Mouse (Mus musculus) midbrain, embryonic 11.5 days (tissue): ENCODE measurements around the gene Arhgap8. TPM values are rescaled to one million over a fixed set of nuclear protein-coding genes. Genes with fewer than 3 reads are reported as not detected.
"Not testable (repeated sequence)": the region's sequence is repeated elsewhere in the genome, so short reads cannot be mapped to it uniquely, and the experiment has no call there.

ENCODE experiments used
- ATAC-seq: fragments of 200-750 bp; cut with Nextera tagmentation; 2 replicates; pipeline ENCODE4 v1.8.0; 2017; ENCODE audit warnings: moderate TSS enrichment, moderate library complexity; ENCODE audit not compliant: low FRiP score
- DNase-seq: peaks from one replicate; pipeline ENCODE4 v3.0.0; 2015; ENCODE audit warnings: low spot score; ENCODE audit errors: missing footprints
- H3K27ac ChIP-seq: fragments of 300-500 bp; sonication (generic); 2 replicates; pipeline ENCODE4 v1.5.1; 2014; ENCODE audit warnings: low read depth, low read length
- H3K27me3 ChIP-seq: fragments of 300-500 bp; sonication (generic); 2 replicates; pipeline ENCODE4 v1.6.1; 2014; ENCODE audit warnings: mild to moderate bottlenecking, low read length, moderate library complexity, mixed read lengths; ENCODE audit not compliant: control insufficient read depth, insufficient read depth
- H3K36me3 ChIP-seq: fragments of 300-500 bp; sonication (generic); 2 replicates; pipeline ENCODE4 v1.6.1; 2014; ENCODE audit warnings: mild to moderate bottlenecking, low read length, moderate library complexity, mixed read lengths; ENCODE audit not compliant: control insufficient read depth, insufficient read depth
- H3K4me1 ChIP-seq: fragments of 300-500 bp; sonication (generic); 2 replicates; pipeline ENCODE4 v1.6.1; 2014; ENCODE audit warnings: low read length; ENCODE audit not compliant: control insufficient read depth, insufficient read depth
- H3K4me2 ChIP-seq: fragments of 300-500 bp; sonication (generic); 2 replicates; pipeline ENCODE4 v1.6.1; 2014; ENCODE audit warnings: mild to moderate bottlenecking, moderate library complexity
- H3K4me3 ChIP-seq: fragments of 300-500 bp; sonication (generic); 2 replicates; pipeline ENCODE4 v1.5.1; 2014; ENCODE audit warnings: low read depth, low read length
- H3K9ac ChIP-seq: fragments of 300-500 bp; sonication (generic); 2 replicates; pipeline ENCODE4 v1.6.1; 2014; ENCODE audit warnings: low read length
- H3K9me3 ChIP-seq: fragments of 300-500 bp; sonication (generic); 2 replicates; pipeline ENCODE4 v1.6.1; 2016; ENCODE audit warnings: low read length; ENCODE audit not compliant: control insufficient read depth
- WGBS: fragments of 180-500 bp; shearing (Covaris S2); extraction: QIAGEN DNeasy Blood & Tissue Kit; methylation state at CpG from one replicate; pipeline ENCODE4 v1.1.7; 2014; 5-methylcytosine and 5-hydroxymethylcytosine counted together
- polyA plus RNA-seq: library from polyadenylated mRNA; unstranded; fragments of >200 nt; fragmentation: Nextera tagmentation; extraction: Ambion mirVana; gene quantifications from 2 replicates; pipeline ENCODE4 v1.2.1, GENCODE M21; 2014

Arhgap8 gene
- polyA plus RNA-seq, 1 experiment from 2014 or later, result 1.1 TPM

DNA sequence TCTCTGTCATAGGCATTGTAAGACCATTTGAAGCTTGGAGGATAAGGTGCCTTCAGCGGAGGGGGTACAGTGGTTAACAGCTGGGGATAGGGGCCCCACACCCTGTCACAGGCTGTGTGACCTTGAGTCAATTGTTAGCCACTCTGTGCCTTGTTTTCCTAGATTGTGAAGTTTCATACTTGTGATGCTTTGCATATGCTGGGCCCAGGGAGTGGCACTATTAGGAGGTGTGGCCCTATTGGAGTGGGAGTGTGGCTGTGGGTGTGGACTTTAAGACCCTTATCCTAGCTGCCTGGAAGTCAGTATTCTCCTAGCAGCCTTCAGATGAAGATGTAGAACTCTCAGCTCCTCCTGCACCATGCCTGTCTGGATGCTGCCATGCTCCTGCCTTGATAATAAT lies 3.8 kb downstream of the Arhgap8 start:
- DNase-seq, H3K9me3 ChIP-seq, ATAC-seq, H3K4me2 ChIP-seq, H3K9ac ChIP-seq, H3K27ac ChIP-seq, H3K36me3 ChIP-seq, H3K4me3 ChIP-seq: not testable (repeated sequence)
- peaks cover 13% of the 10 kb centered on the region for H3K4me1 ChIP-seq
- H3K27me3 ChIP-seq, result peaks cover 24% of the 10 kb centered on the region
- 94% methylated on average over 1 of the region's 1 CpGs for WGBS

GRCm38 (mm10) chr15:84724199-84724598 lies 4.3 kb downstream of the Arhgap8 start:
- Histone ChIP-seq H3K9me3 (no peaks in the 10 kb centered on the region), H3K27ac (no peak overlapping the region), H3K27me3 (peaks cover 19% of the 10 kb centered on the region), H3K4me2 (no peak overlapping the region), H3K36me3 (no peaks in the 10 kb centered on the region), H3K9ac (no peak overlapping the region), H3K4me1 (peaks cover 13% of the 10 kb centered on the region), H3K4me3 (no peak overlapping the region)
- DNase-seq (no peak), ATAC-seq (no peak)
- 68% methylated on average over 4 of the region's 4 CpGs for WGBS

- Histone ChIP-seq H3K9me3 (no peaks in the 10 kb centered on the region), H3K27me3 (no peaks in the 10 kb centered on the region), H3K36me3 (no peaks in the 10 kb centered on the region), H3K4me2 (no peak overlapping the region), H3K4me1 (no peaks in the 10 kb centered on the region), H3K9ac (no peak overlapping the region), H3K4me3 (no peak overlapping the region), H3K27ac (no peak overlapping the region)
- no peak for ATAC-seq
- DNase-seq, result no peak
- WGBS, result 82% methylated on average over 6 of the region's 6 CpGs
Measured at GRCm38 (mm10) chr15:84729685-84730084, 9.8 kb downstream of the Arhgap8 start.

DNA sequence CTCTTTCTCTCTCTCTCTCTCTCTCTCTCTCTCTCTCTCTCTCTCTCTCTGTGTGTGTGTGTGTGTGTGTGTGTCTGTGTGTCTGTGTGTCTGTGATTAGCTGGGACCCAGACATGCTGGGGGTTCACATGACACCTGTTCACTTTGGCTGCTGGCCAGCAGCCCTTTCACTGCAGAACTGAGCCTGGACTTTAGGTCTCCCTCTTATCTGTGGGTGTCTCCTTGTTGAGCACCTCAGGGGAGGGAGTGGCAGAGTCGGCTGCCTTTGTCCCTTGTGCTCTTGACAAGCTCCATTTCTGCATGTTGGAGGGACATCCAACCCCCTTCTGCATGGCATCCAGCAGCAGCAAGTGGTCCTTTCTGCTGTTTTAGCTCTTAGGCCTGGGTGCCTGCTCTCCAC lies 11.0 kb downstream of the Arhgap8 start:
- ATAC-seq (no peak), DNase-seq (no peak)
- H3K9ac ChIP-seq, result no peak overlapping the region
- H3K9me3 ChIP-seq, result no peaks in the 10 kb centered on the region
- 77% methylated on average over 1 of the region's 1 CpGs for WGBS
- H3K4me1 ChIP-seq, result no peaks in the 10 kb centered on the region
- no peak overlapping the region for H3K4me2 ChIP-seq
- H3K27me3 ChIP-seq, result no peaks in the 10 kb centered on the region
- no peak overlapping the region for H3K27ac ChIP-seq
- H3K4me3 ChIP-seq, result no peak overlapping the region
- H3K36me3 ChIP-seq, result no peaks in the 10 kb centered on the region

GRCm38 (mm10) chr15:84731676-84732424 lies 12.0 kb downstream of the Arhgap8 start:
- DNase-seq, result no peak
- Histone ChIP-seq H3K27me3 (no peaks in the 10 kb centered on the region), H3K4me1 (no peaks in the 10 kb centered on the region), H3K27ac (no peak overlapping the region), H3K36me3 (no peaks in the 10 kb centered on the region), H3K9me3 (no peaks in the 10 kb centered on the region), H3K4me2 (no peak overlapping the region), H3K4me3 (no peak overlapping the region), H3K9ac (no peak overlapping the region)
- WGBS, result 76% methylated on average over 18 of the region's 18 CpGs
- ATAC-seq, result no peak

DNA sequence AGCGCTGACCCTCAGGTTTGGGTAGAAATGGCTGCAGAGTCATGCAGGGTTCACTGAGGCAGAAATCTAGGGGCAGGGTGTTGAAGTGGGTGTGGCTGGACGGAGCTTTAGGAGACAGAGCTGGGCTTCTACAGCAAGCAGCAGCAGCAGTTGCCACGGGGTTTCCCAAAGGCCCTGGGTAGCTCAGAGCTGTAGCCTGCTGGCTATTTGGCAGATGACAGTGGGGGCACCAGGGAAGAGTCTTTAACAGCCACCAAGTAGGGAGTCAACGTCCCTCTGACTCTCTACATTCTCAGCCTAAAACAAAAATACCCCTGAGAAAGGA lies 12.5 kb downstream of the Arhgap8 start:
- no peak overlapping the region for H3K4me2 ChIP-seq
- H3K9me3 ChIP-seq, result no peaks in the 10 kb centered on the region
- H3K27ac ChIP-seq, result no peak overlapping the region
- ATAC-seq (no peak), DNase-seq (no peak)
- H3K9ac ChIP-seq, result no peak overlapping the region
- H3K4me1 ChIP-seq, result no peaks in the 10 kb centered on the region
- H3K27me3 ChIP-seq, result no peaks in the 10 kb centered on the region
- no peak overlapping the region for H3K4me3 ChIP-seq
- 70% methylated on average over 4 of the region's 4 CpGs for WGBS
- no peaks in the 10 kb centered on the region for H3K36me3 ChIP-seq

DNA sequence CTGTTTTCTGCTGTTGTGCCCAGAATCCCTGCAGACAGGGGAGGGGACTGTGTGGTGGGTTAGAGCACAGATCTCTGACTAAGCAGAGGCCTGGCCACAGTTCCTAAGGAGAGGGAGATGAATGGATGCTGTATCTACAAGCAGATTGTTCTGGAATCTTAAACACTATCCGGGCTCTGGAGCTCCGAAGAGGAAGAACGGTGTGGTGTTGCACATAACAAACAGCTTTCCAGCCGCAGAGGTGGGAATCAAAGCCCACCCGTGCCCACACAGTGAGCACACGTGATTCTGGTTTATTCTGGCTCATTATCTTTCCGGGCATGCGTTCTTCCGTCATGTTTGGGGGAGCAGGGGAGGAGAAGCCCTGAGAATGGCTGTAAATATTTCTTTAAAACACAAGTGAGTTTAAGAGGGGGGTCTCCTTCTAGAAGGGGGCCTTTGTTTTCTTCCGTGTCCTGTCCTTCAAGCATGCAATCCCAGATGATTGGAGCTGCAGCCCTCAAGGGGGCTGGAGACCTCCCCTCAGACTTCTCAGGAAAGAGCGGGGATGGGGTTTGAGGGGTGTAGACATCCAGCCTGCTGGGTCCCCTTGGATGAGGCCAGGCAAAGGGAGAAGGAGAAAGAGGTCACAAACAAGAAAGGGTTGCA lies 16.6 kb downstream of the Arhgap8 start:
- Histone ChIP-seq H3K9ac (no peak overlapping the region), H3K4me2 (no peak overlapping the region), H3K27me3 (no peaks in the 10 kb centered on the region), H3K36me3 (no peaks in the 10 kb centered on the region), H3K27ac (no peak overlapping the region), H3K4me1 (no peaks in the 10 kb centered on the region), H3K9me3 (no peaks in the 10 kb centered on the region), H3K4me3 (no peak overlapping the region)
- WGBS, result 80% methylated on average over 11 of the region's 11 CpGs
- ATAC-seq (no peak), DNase-seq (peak; percentile 56)

DNA sequence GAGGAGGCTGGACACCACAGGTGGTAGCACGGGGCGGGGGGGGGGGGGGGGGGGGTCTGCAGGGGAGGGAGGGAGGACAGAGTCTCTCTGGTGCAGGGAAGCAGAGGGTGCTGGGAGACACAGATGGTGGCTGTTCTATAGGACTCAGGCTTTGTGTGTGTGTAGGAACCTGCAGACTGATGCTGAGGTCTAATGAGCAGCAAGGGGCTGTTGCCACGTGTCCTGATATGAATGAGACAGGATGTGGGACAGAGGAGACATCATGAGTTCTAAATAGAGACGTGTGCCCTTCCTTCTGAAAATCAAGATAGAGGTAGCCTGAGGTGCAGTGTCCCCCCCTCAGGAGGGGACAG lies 17.1 kb downstream of the Arhgap8 start:
- 52% methylated on average over 2 of the region's 4 CpGs for WGBS
- no peak overlapping the region for H3K9ac ChIP-seq
- DNase-seq (peak; percentile 79), ATAC-seq (no peak)
- H3K36me3 ChIP-seq, result no peaks in the 10 kb centered on the region
- H3K27me3 ChIP-seq, result no peaks in the 10 kb centered on the region
- H3K27ac ChIP-seq, result no peak overlapping the region
- no peak overlapping the region for H3K4me2 ChIP-seq
- H3K9me3 ChIP-seq, result no peaks in the 10 kb centered on the region
- no peak overlapping the region for H3K4me3 ChIP-seq
- no peaks in the 10 kb centered on the region for H3K4me1 ChIP-seq

DNA sequence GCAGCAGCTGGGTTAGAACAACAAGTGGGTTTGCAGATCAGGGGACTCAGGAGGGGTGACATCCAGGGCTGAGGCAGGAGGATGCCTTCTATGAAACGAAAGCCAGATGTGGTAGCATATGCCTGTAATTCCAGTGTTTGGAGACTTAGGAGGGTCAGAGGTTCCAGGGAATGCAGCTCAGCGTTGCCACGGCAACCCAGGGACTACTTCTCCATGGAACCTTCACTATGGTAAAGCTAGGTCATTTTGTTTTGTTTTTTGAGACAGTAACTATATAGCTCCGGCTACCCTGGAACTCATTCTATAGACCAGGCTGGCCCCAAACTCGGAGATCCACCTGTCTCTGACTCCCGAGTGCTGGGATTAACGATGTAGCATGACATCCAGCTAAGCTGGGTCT lies 18.4 kb downstream of the Arhgap8 start:
- peak; percentile 78 for DNase-seq
- WGBS, result 87% methylated on average over 7 of the region's 7 CpGs
- no peak for ATAC-seq

More for the DNA sequence above, 18.4 kb downstream of the Arhgap8 start:
- H3K4me3 ChIP-seq, result no peak overlapping the region
- H3K27me3 ChIP-seq, result no peaks in the 10 kb centered on the region
- no peaks in the 10 kb centered on the region for H3K9me3 ChIP-seq
- no peaks in the 10 kb centered on the region for H3K36me3 ChIP-seq
- no peak overlapping the region for H3K9ac ChIP-seq
- no peaks in the 10 kb centered on the region for H3K4me1 ChIP-seq
- H3K27ac ChIP-seq, result no peak overlapping the region
- H3K4me2 ChIP-seq, result no peak overlapping the region
